Mouse (Mus musculus) lung, postnatal 4 days (tissue): ENCODE results near the gene Itgb7.

ENCODE experiments used
- DNase-seq, 2 experiments: peaks; one replicate each; pipeline ENCODE4 v3.0.0; 2021

The Itgb7 gene

GRCm38 (mm10) chr15:102231748-102232147 is at the start of gene Itgb7:
TSS of gene Itgb7 (minus strand) at chr15:102231944.
- peak; percentile 46 to 58 for DNase-seq

- DNase-seq = no peak
Observed at GRCm38 (mm10) chr15:102280623-102281022, 48.9 kb upstream of the Itgb7 start.

- no peak for DNase-seq
Observed at GRCm38 (mm10) chr15:102279783-102280520, 48.2 kb upstream of the Itgb7 start.

- DNase-seq = peak; percentile 91 to 93
Observed at GRCm38 (mm10) chr15:102279092-102279782, 47.5 kb upstream of the Itgb7 start, which contains the start of gene Mfsd5. TSS of gene Mfsd5 (plus strand) at chr15:102279454.

- DNase-seq = no peak
Observed at GRCm38 (mm10) chr15:102278726-102279091, 47.0 kb upstream of the Itgb7 start.

- no peak for DNase-seq
Observed at GRCm38 (mm10) chr15:102273982-102274716, 42.4 kb upstream of the Itgb7 start.

- DNase-seq = peak in 1 of 2 experiments; percentile 26
Observed at GRCm38 (mm10) chr15:102271441-102271840, 39.7 kb upstream of the Itgb7 start.

GRCm38 (mm10) chr15:102270274-102270960 is 38.7 kb upstream of the Itgb7 start, which contains the start of gene Gm9918:
TSS of gene Gm9918 (plus strand) at chr15:102270563.
- DNase-seq = no peak

GRCm38 (mm10) chr15:102265548-102265947 is 33.8 kb upstream of the Itgb7 start:
- no peak for DNase-seq

- DNase-seq = no peak
Observed at GRCm38 (mm10) chr15:102263037-102263436, 31.3 kb upstream of the Itgb7 start.

- DNase-seq = no peak
Observed at GRCm38 (mm10) chr15:102262582-102262981, 30.8 kb upstream of the Itgb7 start.

GRCm38 (mm10) chr15:102258581-102259253 is 27.0 kb upstream of the Itgb7 start:
- DNase-seq = no peak

- DNase-seq = peak; percentile 65 to 78
Observed at GRCm38 (mm10) chr15:102258076-102258470, 26.3 kb upstream of the Itgb7 start.

GRCm38 (mm10) chr15:102257202-102258075 is 25.7 kb upstream of the Itgb7 start, which contains the start of gene Rarg:
TSS of gene Rarg (minus strand) at chr15:102257517.
- DNase-seq = peak; percentile 70 to 80

GRCm38 (mm10) chr15:102256431-102257201 is 24.9 kb upstream of the Itgb7 start:
- DNase-seq = no peak

- DNase-seq = peak; percentile 70 to 83
Observed at GRCm38 (mm10) chr15:102255547-102256255, 24.0 kb upstream of the Itgb7 start.

GRCm38 (mm10) chr15:102250521-102250920 is 18.8 kb upstream of the Itgb7 start:
- no peak for DNase-seq

GRCm38 (mm10) chr15:102249967-102250366 is 18.2 kb upstream of the Itgb7 start:
- no peak for DNase-seq

GRCm38 (mm10) chr15:102249251-102249691 is 17.5 kb upstream of the Itgb7 start:
- peak; percentile 64 to 79 for DNase-seq
